Mouse (Mus musculus): Measurements from ENCODE around the gene Coa5. TPM values are rescaled to one million over a fixed set of nuclear protein-coding genes. Genes with fewer than 3 reads are reported as not detected.

The Coa5 gene
- polyA plus RNA-seq, 1 experiment from 2014 or later, result 60.9 TPM

DNA sequence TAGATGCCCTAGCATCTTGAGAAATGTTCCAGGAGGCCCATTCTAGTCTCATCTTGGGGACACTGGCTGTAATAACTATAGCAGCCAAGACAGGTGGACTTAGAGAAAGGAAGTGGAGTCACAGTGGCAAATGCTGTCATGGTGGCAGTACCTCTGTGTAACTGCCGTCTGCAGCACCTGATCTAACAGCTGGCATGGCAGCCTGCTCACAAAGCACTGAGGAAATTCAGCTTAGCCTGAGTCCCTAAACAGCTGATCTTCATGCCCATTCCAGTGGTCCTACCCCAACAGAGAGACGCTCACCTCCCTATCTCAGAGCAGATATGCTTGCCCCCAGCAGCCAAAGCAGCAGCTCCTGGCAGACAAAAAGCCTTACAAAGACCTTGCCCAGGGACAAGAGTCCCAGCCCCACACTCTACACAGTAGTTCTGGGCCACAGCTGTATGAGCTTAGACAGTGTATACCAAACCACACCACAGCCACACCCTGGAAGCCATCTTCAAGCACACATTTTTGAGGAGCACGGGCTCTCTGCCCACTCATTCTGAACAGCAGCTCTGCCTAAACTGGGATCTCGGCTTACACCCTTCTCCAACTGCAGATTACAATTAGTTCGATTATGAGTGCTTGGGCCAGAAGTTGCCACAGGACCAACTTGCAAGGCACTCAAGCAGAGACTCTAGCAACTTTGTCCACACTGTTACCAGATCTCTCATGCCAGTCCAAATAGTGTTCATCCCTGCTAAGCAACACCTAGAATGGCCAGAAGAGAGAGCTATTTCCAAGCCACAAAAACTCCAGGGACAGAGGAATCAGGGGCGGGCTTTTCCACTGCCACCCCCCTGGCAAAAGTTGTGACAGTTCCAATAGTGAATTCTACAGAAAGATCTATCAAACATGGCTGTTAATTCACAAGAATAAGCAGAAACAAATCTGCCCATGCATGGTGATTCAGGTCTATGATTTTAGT, 41.6 kb upstream of the Coa5 start:
- no peaks in the 10 kb centered on the region for H3K36me3 ChIP-seq (ENCODE audit: control insufficient read depth, insufficient read depth, low read length)
- ATAC-seq, result no peak
- 83% methylated on average over 6 of the region's 6 CpGs for WGBS
- no peak overlapping the region for H3K4me3 ChIP-seq (ENCODE audit: low read depth, low read length)
- no peak overlapping the region for H3K4me2 ChIP-seq (ENCODE audit: low read length)
- H3K27ac ChIP-seq (ENCODE audit: low read length), result no peak overlapping the region
- no peaks in the 10 kb centered on the region for H3K27me3 ChIP-seq (ENCODE audit: control insufficient read depth, insufficient read depth, low read depth, low read length)
- no peaks in the 10 kb centered on the region for H3K9me3 ChIP-seq (replicated peaks; ENCODE audit: control insufficient read depth, low read length, poor library complexity, severe bottlenecking)
- no peaks in the 10 kb centered on the region for H3K4me1 ChIP-seq (ENCODE audit: control insufficient read depth, insufficient read depth, low read length)
- no peak overlapping the region for H3K9ac ChIP-seq (ENCODE audit: low read depth, low read length)

DNA sequence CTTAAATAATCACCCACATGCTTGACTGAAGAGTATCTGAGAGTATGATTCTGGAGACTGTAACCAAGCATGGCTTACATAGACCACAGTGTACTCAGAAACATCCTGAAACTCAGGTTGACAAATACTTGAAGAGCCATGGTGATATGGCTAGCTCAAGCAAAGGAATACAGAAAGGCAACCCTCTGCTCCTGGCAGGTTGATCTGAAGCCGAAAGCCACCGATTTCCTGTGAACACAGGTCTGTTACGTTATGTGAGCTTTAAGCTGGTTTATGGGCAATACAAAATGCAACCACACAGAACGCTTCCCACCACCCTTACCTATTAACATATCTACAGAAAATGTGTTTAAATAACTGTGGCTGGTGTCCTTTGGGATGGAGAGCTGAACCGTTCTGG, 39.1 kb upstream of the Coa5 start:
- whole genome bisulfite sequencing, result 95% methylated on average over 5 of the region's 5 CpGs
- H3K4me1 ChIP-seq (ENCODE audit: control insufficient read depth, insufficient read depth, low read length), result no peaks in the 10 kb centered on the region
- H3K9me3 ChIP-seq (replicated peaks; ENCODE audit: control insufficient read depth, low read length, poor library complexity, severe bottlenecking), result no peaks in the 10 kb centered on the region

GRCm38 (mm10) chr1:37467806-37468205, 37.9 kb upstream of the Coa5 start:
- Histone ChIP-seq H3K27me3 (ENCODE audit: control insufficient read depth, insufficient read depth, low read depth, low read length) (no peaks in the 10 kb centered on the region), H3K4me2 (ENCODE audit: low read length) (no peak overlapping the region), H3K36me3 (ENCODE audit: control insufficient read depth, insufficient read depth, low read length) (no peaks in the 10 kb centered on the region), H3K4me3 (ENCODE audit: low read depth, low read length) (no peak overlapping the region), H3K4me1 (ENCODE audit: control insufficient read depth, insufficient read depth, low read length) (no peaks in the 10 kb centered on the region), H3K9ac (ENCODE audit: low read depth, low read length) (no peak overlapping the region), H3K9me3 (replicated peaks; ENCODE audit: control insufficient read depth, low read length, poor library complexity, severe bottlenecking) (no peaks in the 10 kb centered on the region), H3K27ac (ENCODE audit: low read length) (no peak overlapping the region)
- no peak for ATAC-seq
- 86% methylated on average over 4 of the region's 4 CpGs for WGBS

More for the DNA sequence above, 39.1 kb upstream of the Coa5 start:
- Histone ChIP-seq H3K27me3 (ENCODE audit: control insufficient read depth, insufficient read depth, low read depth, low read length) (no peaks in the 10 kb centered on the region), H3K36me3 (ENCODE audit: control insufficient read depth, insufficient read depth, low read length) (no peaks in the 10 kb centered on the region), H3K4me3 (ENCODE audit: low read depth, low read length) (no peak overlapping the region), H3K27ac (ENCODE audit: low read length) (no peak overlapping the region), H3K4me2 (ENCODE audit: low read length) (no peak overlapping the region), H3K9ac (ENCODE audit: low read depth, low read length) (no peak overlapping the region)
- no peak for ATAC-seq

GRCm38 (mm10) chr1:37466322-37466995, 36.6 kb upstream of the Coa5 start:
- no peak overlapping the region for H3K4me3 ChIP-seq (ENCODE audit: low read depth, low read length)
- ATAC-seq, result no peak
- H3K9ac ChIP-seq (ENCODE audit: low read depth, low read length), result no peak overlapping the region
- no peaks in the 10 kb centered on the region for H3K27me3 ChIP-seq (ENCODE audit: control insufficient read depth, insufficient read depth, low read depth, low read length)
- H3K4me2 ChIP-seq (ENCODE audit: low read length), result no peak overlapping the region
- H3K9me3 ChIP-seq (replicated peaks; ENCODE audit: control insufficient read depth, low read length, poor library complexity, severe bottlenecking), result no peaks in the 10 kb centered on the region
- no peaks in the 10 kb centered on the region for H3K4me1 ChIP-seq (ENCODE audit: control insufficient read depth, insufficient read depth, low read length)
- H3K36me3 ChIP-seq (ENCODE audit: control insufficient read depth, insufficient read depth, low read length), result no peaks in the 10 kb centered on the region
- no peak overlapping the region for H3K27ac ChIP-seq (ENCODE audit: low read length)
- WGBS, result 82% methylated on average over 3 of the region's 3 CpGs

DNA sequence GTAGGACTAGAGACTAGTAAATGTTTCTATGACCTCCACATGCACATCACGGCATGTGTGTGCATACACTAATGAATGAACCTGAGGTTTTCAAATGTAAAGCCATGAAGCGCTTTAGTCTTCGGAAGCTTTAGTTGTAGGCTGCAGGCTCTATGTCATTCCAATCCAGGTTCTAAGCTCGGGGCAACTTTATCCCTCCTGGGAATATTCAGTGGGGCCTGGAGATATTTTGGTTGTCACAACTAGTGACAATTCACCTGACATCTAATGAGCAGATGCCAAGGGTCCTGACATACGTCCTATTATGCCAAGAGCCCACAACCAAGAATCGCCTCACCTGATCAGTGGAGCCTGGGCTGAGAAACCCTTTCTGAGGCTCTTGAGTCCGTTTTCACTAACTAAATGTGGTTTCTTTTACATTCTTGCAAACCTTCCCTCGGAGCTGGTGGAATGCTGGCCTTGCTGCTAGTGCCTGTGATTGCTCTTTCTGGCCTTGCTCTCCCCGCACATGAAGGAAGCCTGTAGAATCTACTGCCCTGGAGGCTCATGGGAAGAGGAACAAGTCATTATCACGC, 35.1 kb upstream of the Coa5 start:
- Histone ChIP-seq H3K27ac (ENCODE audit: low read length) (no peak overlapping the region), H3K9me3 (replicated peaks; ENCODE audit: control insufficient read depth, low read length, poor library complexity, severe bottlenecking) (no peaks in the 10 kb centered on the region), H3K27me3 (ENCODE audit: control insufficient read depth, insufficient read depth, low read depth, low read length) (no peaks in the 10 kb centered on the region), H3K4me3 (ENCODE audit: low read depth, low read length) (no peak overlapping the region), H3K36me3 (ENCODE audit: control insufficient read depth, insufficient read depth, low read length) (no peaks in the 10 kb centered on the region), H3K4me2 (ENCODE audit: low read length) (no peak overlapping the region), H3K4me1 (ENCODE audit: control insufficient read depth, insufficient read depth, low read length) (no peaks in the 10 kb centered on the region), H3K9ac (ENCODE audit: low read depth, low read length) (no peak overlapping the region)
- 90% methylated on average over 10 of the region's 10 CpGs for WGBS
- no peak for ATAC-seq

- Histone ChIP-seq H3K4me1 (ENCODE audit: control insufficient read depth, insufficient read depth, low read length) (no peaks in the 10 kb centered on the region), H3K27me3 (ENCODE audit: control insufficient read depth, insufficient read depth, low read depth, low read length) (no peaks in the 10 kb centered on the region), H3K9me3 (replicated peaks; ENCODE audit: control insufficient read depth, low read length, poor library complexity, severe bottlenecking) (no peaks in the 10 kb centered on the region), H3K27ac (ENCODE audit: low read length) (no peak overlapping the region), H3K9ac (ENCODE audit: low read depth, low read length) (no peak overlapping the region), H3K4me2 (ENCODE audit: low read length) (no peak overlapping the region), H3K36me3 (ENCODE audit: control insufficient read depth, insufficient read depth, low read length) (peaks cover 3% of the 10 kb centered on the region; the same call in 1 of the 2 replicates), H3K4me3 (ENCODE audit: low read depth, low read length) (no peak overlapping the region)
- no peak for ATAC-seq
- WGBS, result 87% methylated on average over 7 of the region's 7 CpGs
Observed at GRCm38 (mm10) chr1:37457546-37457945, 27.6 kb upstream of the Coa5 start.

- Histone ChIP-seq H3K4me2 (ENCODE audit: low read length) (no peak overlapping the region), H3K36me3 (ENCODE audit: control insufficient read depth, insufficient read depth, low read length) (peaks cover 21% of the 10 kb centered on the region), H3K4me1 (ENCODE audit: control insufficient read depth, insufficient read depth, low read length) (no peaks in the 10 kb centered on the region), H3K9me3 (replicated peaks; ENCODE audit: control insufficient read depth, low read length, poor library complexity, severe bottlenecking) (no peaks in the 10 kb centered on the region), H3K27me3 (ENCODE audit: control insufficient read depth, insufficient read depth, low read depth, low read length) (no peaks in the 10 kb centered on the region), H3K4me3 (ENCODE audit: low read depth, low read length) (no peak overlapping the region), H3K9ac (ENCODE audit: low read depth, low read length) (no peak overlapping the region), H3K27ac (ENCODE audit: low read length) (no peak overlapping the region)
- ATAC-seq, result no peak
- 92% methylated on average over 8 of the region's 8 CpGs for whole genome bisulfite sequencing
Observed at GRCm38 (mm10) chr1:37451270-37451669, 21.4 kb upstream of the Coa5 start.

DNA sequence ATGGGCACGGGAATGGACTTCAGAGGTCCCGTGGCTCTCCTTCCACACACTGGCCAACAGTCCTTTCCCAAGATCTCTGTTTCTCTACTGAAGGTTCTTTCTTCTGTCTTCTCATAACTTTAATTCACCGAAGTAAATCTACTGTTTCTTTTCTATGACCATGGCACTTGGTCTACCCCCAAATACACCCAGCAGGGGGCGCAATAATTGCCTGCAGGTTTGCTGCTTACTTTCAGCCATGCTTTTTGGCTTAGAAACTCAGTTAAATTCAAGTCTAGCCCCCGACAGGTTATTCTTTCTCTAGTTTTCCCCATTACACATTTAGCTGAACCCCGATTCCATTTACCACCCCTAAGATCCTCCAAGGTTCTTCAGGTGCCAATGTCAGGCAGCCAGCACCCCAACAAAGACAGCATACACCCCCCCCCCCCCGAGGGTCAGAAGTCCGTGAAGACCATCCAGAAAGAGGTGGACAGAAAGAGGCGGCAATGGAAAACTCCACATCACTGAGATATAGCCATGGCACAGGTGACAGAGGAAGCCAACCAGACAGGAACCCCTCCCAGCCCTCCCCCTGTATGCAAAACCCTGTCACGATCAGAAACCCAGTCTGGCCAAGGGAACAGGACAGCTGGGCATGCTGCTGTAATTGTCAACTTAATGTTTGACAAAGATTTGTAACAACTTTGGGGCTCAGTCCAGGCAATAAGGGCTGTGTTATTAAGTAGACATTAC, 18.6 kb upstream of the Coa5 start:
- Histone ChIP-seq H3K9ac (ENCODE audit: low read depth, low read length) (no peak overlapping the region), H3K27me3 (ENCODE audit: control insufficient read depth, insufficient read depth, low read depth, low read length) (no peaks in the 10 kb centered on the region), H3K9me3 (replicated peaks; ENCODE audit: control insufficient read depth, low read length, poor library complexity, severe bottlenecking) (no peaks in the 10 kb centered on the region), H3K36me3 (ENCODE audit: control insufficient read depth, insufficient read depth, low read length) (peaks cover 19% of the 10 kb centered on the region), H3K4me3 (ENCODE audit: low read depth, low read length) (no peak overlapping the region), H3K4me1 (ENCODE audit: control insufficient read depth, insufficient read depth, low read length) (no peaks in the 10 kb centered on the region), H3K27ac (ENCODE audit: low read length) (no peak overlapping the region), H3K4me2 (ENCODE audit: low read length) (no peak overlapping the region)
- no peak for ATAC-seq
- 78% methylated on average over 10 of the region's 10 CpGs for WGBS

All from midbrain, embryonic 16.5 days (tissue).